14 mouse cellular contexts compared by ENCODE assay signal in genomic region chr11:53057821-53058553, GRCm38 (mm10).
DNase-seq lines count a peak whose midpoint lies in the region; ATAC-seq lines count a peak whose summit lies in the region.
"Had no signal": no experiment of that assay in that cellular context is flagged by ENCODE, and none has a peak within 500 bp of the region (broad histone marks: within the 10 kb centered on the region; RNA-seq: fewer than 3 reads in every experiment).

No protein-coding gene starts in this region.

- H3K9me3 ChIP-seq in kidney, embryonic 16.5 days (ENCODE audit: low read length): no peaks in the 10 kb centered on the region
- no peaks in the 10 kb centered on the region for H3K9me3 ChIP-seq in liver, embryonic 13.5 days (replicated peaks)
- H3K9me3 ChIP-seq: embryonic facial prominence, embryonic 13.5 days; lung, embryonic 15.5 days had no signal

- no peak for ATAC-seq in kidney, embryonic 16.5 days (ENCODE audit: low FRiP score, low TSS enrichment)
- peak; percentile 63 for ATAC-seq in liver, embryonic 13.5 days (ENCODE audit: low read depth)
- ATAC-seq in CD4-positive, CD25-positive, alpha-beta regulatory T cell, adult 4 months: no peak
- ATAC-seq: forebrain, embryonic 14.5 days had no signal

- no peaks in the 10 kb centered on the region for H3K36me3 ChIP-seq in kidney, embryonic 16.5 days (ENCODE audit: insufficient read depth, low read length)
- H3K36me3 ChIP-seq in liver, embryonic 13.5 days: no peaks in the 10 kb centered on the region
- H3K36me3 ChIP-seq: embryonic facial prominence, embryonic 13.5 days; lung, embryonic 15.5 days had no signal

- H3K9ac ChIP-seq in kidney, embryonic 16.5 days (replicated peaks; ENCODE audit: low read length): no peak overlapping the region
- no peak overlapping the region for H3K9ac ChIP-seq in liver, embryonic 13.5 days
- H3K9ac ChIP-seq: embryonic facial prominence, embryonic 13.5 days; lung, embryonic 15.5 days had no signal

- no peak overlapping the region for H3K27ac ChIP-seq in kidney, embryonic 16.5 days (ENCODE audit: low read length)
- no peak overlapping the region for H3K27ac ChIP-seq in liver, embryonic 13.5 days
- H3K27ac ChIP-seq: embryonic facial prominence, embryonic 13.5 days; lung, embryonic 15.5 days had no signal

- H3K27me3 ChIP-seq in kidney, embryonic 16.5 days (ENCODE audit: insufficient read depth, low read length): no peaks in the 10 kb centered on the region
- H3K27me3 ChIP-seq in liver, embryonic 13.5 days: no peaks in the 10 kb centered on the region
- H3K27me3 ChIP-seq: embryonic facial prominence, embryonic 13.5 days; lung, embryonic 15.5 days had no signal

- DNase-seq in embryo, embryonic 9.5 days (ENCODE audit: extremely low spot score): peak; percentile 7
- no peak for DNase-seq in embryo, embryonic 11 days
- no peak for DNase-seq in kidney, adult 8-10 months
- DNase-seq in cerebellum, postnatal 14 days: peak; percentile 75 to 84
- DNase-seq in liver, embryonic 13.5 days: no peak
- DNase-seq in T-cell, adult 2 months (ENCODE audit: low spot score): no peak
- DNase-seq: gastrocnemius, postnatal 10 days; kidney, adult 2 months; thymus, postnatal 14 days had no signal

- no peak overlapping the region for H3K4me3 ChIP-seq in kidney, embryonic 16.5 days (ENCODE audit: low read length)
- no peak overlapping the region for H3K4me3 ChIP-seq in liver, embryonic 13.5 days (replicated peaks)
- H3K4me3 ChIP-seq: embryonic facial prominence, embryonic 13.5 days; lung, embryonic 15.5 days had no signal

- peak overlapping the region; percentile 22; the same call in 1 of the 2 replicates for H3K4me2 ChIP-seq in kidney, embryonic 16.5 days (replicated peaks; ENCODE audit: low read depth, low read length)
- no peak overlapping the region for H3K4me2 ChIP-seq in liver, embryonic 13.5 days
- H3K4me2 ChIP-seq: embryonic facial prominence, embryonic 13.5 days; lung, embryonic 15.5 days had no signal

- H3K4me1 ChIP-seq in kidney, embryonic 16.5 days (ENCODE audit: insufficient read depth, low read length): peaks cover 10% of the 10 kb centered on the region; the same call in 1 of the 2 replicates
- H3K4me1 ChIP-seq in liver, embryonic 13.5 days (replicated peaks): peaks cover 19% of the 10 kb centered on the region

- 57% methylated on average over 17 of the region's 17 CpGs for WGBS in kidney, embryonic 16.5 days
- 39% methylated on average over 17 of the region's 17 CpGs for WGBS in liver, embryonic 13.5 days (ENCODE audit: insufficient replicate concordance)

Comparison
In these comparisons a context has a peak if more than half of its experiments do, and no peak if none do; other contexts are left out.
1. DNase-seq: peak in embryo, embryonic 9.5 days (single experiment) and cerebellum, postnatal 14 days (2 of 2); none in embryo, embryonic 11 days (single experiment), kidney, adult 8-10 months (0 of 2), liver, embryonic 13.5 days (single experiment) and T-cell, adult 2 months (single experiment).